Mouse (Mus musculus) spleen, postnatal 10 days (tissue): ENCODE results near the gene Tns3.
"Not testable (repeated sequence)": the region's sequence is repeated elsewhere in the genome, so short reads cannot be mapped to it uniquely, and the experiment has no call there.

ENCODE experiments used
- DNase-seq, 2 experiments: peaks; one replicate each; pipeline ENCODE4 v3.0.0; 2021 to 2022; ENCODE audit warnings: low spot score in 2 of 2

Tns3 gene

GRCm38 (mm10) chr11:8579789-8580188, 84.5 kb downstream of the Tns3 start:
- DNase-seq, result no peak

DNA sequence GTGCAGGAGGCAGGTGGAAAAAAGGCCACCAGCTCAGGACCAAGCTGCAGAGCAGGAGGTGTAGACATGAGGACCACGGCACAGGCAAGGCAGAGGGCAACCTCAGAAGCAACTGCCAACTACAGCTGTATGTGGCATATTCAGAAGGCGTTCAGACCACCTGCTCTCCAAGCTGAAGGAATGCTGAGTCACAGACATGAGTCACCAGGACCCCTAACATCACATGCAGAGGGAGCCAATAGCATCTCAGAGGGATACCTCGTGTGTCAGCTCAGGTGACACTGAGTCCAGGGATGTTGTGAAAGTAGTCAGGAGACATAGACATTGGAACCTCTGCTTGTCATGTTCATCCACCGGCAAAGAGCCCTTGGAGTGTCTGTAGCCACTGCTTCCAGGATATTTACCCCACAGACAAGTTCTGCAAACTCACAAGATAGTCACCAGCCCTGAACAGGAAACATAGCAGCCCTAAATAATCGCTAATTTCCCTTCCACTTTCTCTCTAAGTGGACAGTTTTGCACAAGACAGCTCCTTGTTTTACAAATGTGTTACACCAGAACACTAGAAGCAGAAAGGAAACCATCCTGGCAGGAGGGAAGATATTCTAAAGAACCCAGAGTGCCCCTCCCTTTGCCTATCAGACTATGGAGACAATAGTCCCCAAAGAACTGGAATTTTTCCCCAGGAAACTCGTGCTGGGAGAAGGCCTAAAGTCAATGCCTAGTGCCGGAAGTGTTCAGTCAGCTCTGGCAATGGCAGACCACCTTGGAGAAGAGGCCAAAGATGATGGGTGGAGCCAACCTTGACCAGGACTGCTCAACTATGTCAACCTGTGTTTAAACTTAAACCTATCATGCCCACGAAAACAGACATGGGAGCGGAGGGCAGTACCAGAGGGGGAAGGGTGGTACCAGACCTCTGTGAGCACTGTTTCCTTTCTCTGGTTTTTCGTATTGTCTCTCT, 88.8 kb downstream of the Tns3 start:
- no peak for DNase-seq

GRCm38 (mm10) chr11:8574562-8574961, 89.8 kb downstream of the Tns3 start:
- DNase-seq, result no peak

DNA sequence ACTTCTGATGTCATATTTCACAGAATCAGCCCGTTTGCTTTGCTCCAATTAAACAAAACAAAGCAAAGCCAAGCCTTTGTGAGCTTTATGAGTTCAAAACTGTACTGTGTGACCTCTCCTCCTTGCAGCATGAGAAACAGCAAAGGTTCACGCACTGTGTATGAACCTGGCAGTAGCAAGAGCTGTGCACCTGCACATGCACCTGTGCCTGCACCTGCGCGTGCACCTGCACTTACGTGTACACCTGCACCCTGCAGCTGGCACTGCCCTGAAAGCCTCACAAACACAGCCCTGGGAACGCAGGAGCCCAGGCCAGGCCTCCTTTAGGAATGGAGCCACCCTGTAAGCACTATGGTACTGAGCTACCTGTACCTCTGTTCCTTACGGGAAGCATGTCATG, 91.6 kb downstream of the Tns3 start:
- DNase-seq, result no peak

DNA sequence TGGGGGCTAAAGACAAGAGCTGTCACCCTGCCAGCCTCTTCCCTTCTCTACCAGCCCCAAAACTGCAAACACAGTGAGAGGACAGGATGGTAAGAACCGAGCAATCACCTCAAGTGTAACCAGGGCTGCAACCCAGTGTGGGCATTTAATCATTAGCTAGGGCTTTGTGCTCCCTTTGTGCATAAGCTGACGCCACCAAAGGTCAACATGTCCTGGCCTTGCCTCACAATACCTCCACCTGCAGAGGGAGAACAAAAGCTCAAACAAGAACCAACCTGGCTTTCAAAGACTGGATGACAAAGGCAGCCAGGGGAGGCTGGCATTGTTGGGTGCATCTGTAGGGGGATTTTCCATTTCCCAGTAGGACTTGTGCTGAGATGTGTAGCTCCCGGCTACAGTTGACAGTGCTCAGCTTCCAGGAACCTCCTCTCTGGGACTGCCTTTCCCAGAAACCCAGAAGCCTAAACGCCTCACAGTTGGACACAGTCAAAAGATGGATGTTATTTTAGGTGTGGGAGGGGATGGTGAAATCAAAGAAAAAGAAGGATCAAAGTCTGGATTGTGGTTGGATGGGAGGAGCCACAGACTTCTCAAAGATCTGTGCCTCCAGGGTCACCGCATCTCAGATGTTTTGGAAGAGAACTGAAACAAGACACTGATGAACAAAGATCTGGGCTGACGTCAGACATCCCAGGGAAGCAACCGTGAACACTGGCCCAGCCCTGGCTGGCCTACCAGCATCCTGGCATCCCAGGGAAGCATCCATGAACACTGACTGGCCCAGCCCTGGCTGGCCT, 94.9 kb downstream of the Tns3 start:
- no peak for DNase-seq

GRCm38 (mm10) chr11:8568829-8569228, 95.5 kb downstream of the Tns3 start:
- DNase-seq, result no peak

- DNase-seq, result peak in 1 of 2 experiments; percentile 26
Measured at GRCm38 (mm10) chr11:8566250-8566853, 98.0 kb downstream of the Tns3 start.

- no peak for DNase-seq
Measured at GRCm38 (mm10) chr11:8558761-8559282, 105.5 kb downstream of the Tns3 start.

GRCm38 (mm10) chr11:8558258-8558657, 106.1 kb downstream of the Tns3 start:
- DNase-seq, result no peak

- peak in 1 of 2 experiments; percentile 40 for DNase-seq
Measured at GRCm38 (mm10) chr11:8557006-8557405, 107.3 kb downstream of the Tns3 start.

GRCm38 (mm10) chr11:8551710-8552109, 112.6 kb downstream of the Tns3 start:
- no peak for DNase-seq

DNA sequence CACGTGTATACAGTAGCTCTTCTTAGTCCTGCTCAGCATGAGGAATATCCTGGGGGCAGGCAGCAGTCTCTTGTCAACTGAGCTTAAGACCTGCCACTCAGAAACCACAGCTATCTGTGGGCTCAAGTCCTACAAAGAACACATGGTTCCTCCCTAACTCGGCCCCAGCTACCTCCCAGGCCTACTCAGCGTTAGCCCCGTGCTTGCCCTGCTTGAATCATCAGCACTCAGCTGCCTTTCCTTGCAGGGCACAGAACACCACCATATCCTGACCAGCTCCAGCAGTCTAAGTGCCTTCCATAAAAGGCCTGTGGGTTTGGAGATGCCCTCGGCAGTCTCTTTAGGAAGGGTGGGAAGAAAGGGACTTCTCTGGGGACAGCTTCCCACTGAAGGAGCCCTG, 116.7 kb downstream of the Tns3 start:
- DNase-seq, result no peak

DNA sequence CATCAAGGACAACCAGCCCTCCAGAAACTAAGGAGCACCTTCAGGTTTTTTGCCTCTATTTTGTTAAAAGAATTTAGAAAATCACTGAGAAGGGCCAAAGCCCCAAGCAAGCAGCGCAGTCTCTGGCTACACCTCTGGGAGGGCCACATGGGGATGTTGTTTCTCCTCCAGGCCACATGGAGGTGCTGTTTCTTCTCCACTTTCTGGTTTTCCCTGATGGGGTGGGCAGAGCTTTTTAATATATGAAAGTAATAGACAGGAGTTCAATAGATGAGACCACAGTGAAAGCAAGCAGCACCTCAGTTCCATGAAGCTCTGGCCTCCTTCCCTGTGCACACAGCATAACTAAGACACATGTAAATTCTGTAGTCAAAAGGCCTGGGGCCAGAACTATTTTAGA, 118.5 kb downstream of the Tns3 start:
- peak in 1 of 2 experiments; percentile 52 for DNase-seq

GRCm38 (mm10) chr11:8544355-8544754, 120.0 kb downstream of the Tns3 start:
- DNase-seq, result no peak

GRCm38 (mm10) chr11:8541222-8541815, 123.0 kb downstream of the Tns3 start:
- DNase-seq, result no peak

DNA sequence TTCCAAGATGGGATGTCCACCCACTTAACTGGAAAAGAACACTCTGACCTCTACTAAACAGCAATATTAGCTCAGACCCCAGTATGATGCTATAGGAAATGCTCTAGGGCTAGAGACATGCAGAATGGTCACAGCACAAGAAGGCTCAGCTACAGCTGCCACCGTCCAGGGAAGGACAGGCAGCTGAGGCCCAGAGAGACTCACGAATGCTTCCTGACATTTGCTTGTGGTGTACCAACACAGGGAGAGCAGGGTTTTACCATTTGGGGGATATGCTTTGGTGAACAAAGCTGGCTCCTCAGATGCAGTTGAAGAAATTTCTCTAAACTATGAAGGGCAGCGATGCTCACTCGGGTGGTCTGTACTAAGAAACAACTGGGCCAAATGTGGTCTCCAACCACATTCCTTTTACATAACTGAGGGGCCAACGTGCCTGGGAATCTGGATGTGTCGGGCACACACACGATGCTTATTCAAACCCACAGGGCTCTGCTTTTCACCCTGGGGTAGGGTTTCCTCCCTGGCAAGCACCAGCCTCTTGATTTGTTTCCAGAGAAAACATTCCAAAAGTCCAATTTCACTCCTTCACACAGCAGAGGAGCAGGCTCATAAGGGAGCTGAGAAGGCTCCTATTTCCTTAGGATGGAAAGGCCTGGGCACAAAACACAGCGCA, 124.6 kb downstream of the Tns3 start:
- DNase-seq, result no peak

DNA sequence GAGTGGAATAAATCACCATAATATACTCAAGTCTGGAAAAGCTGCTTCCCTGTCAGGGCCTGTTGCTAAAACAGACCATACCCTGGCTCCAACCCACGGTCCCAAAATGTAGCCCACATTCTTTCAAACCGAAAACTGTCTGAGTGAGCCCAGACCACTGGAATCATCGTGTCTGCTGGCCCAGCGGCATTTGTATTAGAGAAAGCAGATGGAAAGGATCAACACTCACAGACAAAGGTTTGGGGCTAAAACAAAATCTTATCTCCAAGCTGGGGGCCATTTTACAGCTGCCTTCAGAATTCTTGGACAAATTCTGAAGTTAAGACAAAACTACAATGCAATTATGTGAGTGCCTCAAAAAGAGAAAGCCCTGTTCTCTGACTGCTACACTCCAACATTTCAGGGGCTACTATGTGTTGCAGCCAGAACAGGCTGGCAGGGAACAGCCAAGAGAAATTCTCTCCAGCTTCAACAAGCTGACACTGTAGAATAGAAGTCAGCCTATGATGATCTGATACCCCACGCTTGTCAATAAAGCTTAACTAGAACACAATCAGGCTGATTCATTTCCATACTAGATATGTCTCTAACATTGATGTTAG, 127.2 kb downstream of the Tns3 start:
- no peak for DNase-seq

DNA sequence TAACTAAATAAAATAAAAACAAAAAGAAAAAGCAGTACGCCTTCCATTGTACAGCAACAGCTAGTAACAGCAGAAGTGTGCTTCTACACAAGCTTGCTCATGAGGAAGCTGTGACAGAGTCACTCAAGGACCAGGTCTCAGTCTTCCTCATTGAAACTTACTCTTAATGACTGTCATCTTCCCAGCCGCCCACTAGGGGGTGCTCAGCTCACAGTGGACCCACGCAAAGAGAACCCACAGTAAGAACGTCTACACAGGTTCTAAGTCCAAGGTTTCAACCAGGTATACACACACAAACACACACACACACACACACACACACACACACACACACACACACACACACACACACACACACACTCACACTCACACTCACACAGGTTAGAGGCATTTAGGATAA, 129.4 kb downstream of the Tns3 start:
- peak; percentile 16 to 75 for DNase-seq

GRCm38 (mm10) chr11:8532771-8533170, 131.6 kb downstream of the Tns3 start:
- DNase-seq, result not testable (repeated sequence)

GRCm38 (mm10) chr11:8532112-8532747, 132.1 kb downstream of the Tns3 start:
- no peak for DNase-seq
